Mouse (Mus musculus) lung, adult 2 months (tissue): ENCODE results near the gene Gm11983.

Source experiments
- CTCF ChIP-seq: fragments of 200-500 bp; IDR thresholded peaks from 2 replicates; pipeline ENCODE4 v1.5.1; 2011; ENCODE audit warnings: mild to moderate bottlenecking, low read length, control low read depth; ENCODE audit not compliant: insufficient read depth
- POLR2A ChIP-seq: fragments of 200-500 bp; IDR thresholded peaks from 2 replicates; pipeline ENCODE4 v1.6.1; 2011; ENCODE audit warnings: low read depth, mild to moderate bottlenecking, control low read depth, low read length, borderline replicate concordance; ENCODE audit errors: extremely low read depth

- no peak for TF ChIP-seq CTCF
- no peak for TF ChIP-seq POLR2A
Observed at GRCm38 (mm10) chr11:6843831-6844230, 6.4 kb upstream of the Gm11983 start.
